Mouse (Mus musculus): ENCODE measurements around the gene Osbpl8. TPM values are rescaled to one million over a fixed set of nuclear protein-coding genes. Genes with fewer than 3 reads are reported as not detected.

Osbpl8 gene
- total and polyA plus RNA-seq, 3 experiments, result 10.9 to 73.7 (median 70.0) TPM

- no peak overlapping the region for H3K9ac ChIP-seq (ENCODE audit: low read depth, low read length)
- TF ChIP-seq POLR2A (IDR thresholded peaks at IDR 0.05; ENCODE audit: insufficient read depth, low read depth, low read length) (no peak), EP300 (IDR thresholded peaks at IDR 0.05; ENCODE audit: insufficient read depth, low read depth, low read length) (no peak)
- 51% methylated on average over 7 of the region's 7 CpGs for WGBS
- H3K4me1 ChIP-seq (ENCODE audit: control insufficient read depth, insufficient read depth, low read length), result peaks cover 16% of the 10 kb centered on the region
- intact Hi-C loops (cut with DNase I), result no loop called here
- H3K27me3 ChIP-seq (ENCODE audit: control insufficient read depth, insufficient read depth, low read length), result no peaks in the 10 kb centered on the region
- H3K27ac ChIP-seq, result peak overlapping the region; percentile 61
- no peak overlapping the region for H3K4me3 ChIP-seq
- DNase-seq, result peak in 1 of 2 experiments; percentile 40
- peaks cover 12% of the 10 kb centered on the region for H3K36me3 ChIP-seq (ENCODE audit: control insufficient read depth, insufficient read depth, low read length)
- H3K79me2 ChIP-seq (replicated peaks; ENCODE audit: control insufficient read depth, insufficient read depth, low read length), result peaks cover 3% of the 10 kb centered on the region; the same call in 1 of the 2 replicates
These were observed 19.2 kb downstream of the Osbpl8 start for GRCm38 (mm10) chr10:111183634-111184270.

- Histone ChIP-seq H3K79me2 (replicated peaks; ENCODE audit: control insufficient read depth, insufficient read depth, low read length) (peaks cover 6% of the 10 kb centered on the region), H3K36me3 (ENCODE audit: control insufficient read depth, insufficient read depth, low read length) (peaks cover 16% of the 10 kb centered on the region), H3K4me3 (no peak overlapping the region), H3K27ac (no peak overlapping the region), H3K27me3 (ENCODE audit: control insufficient read depth, insufficient read depth, low read length) (no peaks in the 10 kb centered on the region), H3K4me1 (ENCODE audit: control insufficient read depth, insufficient read depth, low read length) (peaks cover 13% of the 10 kb centered on the region), H3K9ac (ENCODE audit: low read depth, low read length) (no peak overlapping the region)
- intact Hi-C loops (cut with DNase I), result no loop called here
- DNase-seq, result no peak
- WGBS, result 78% methylated on average over 1 of the region's 1 CpGs
- TF ChIP-seq POLR2A (IDR thresholded peaks at IDR 0.05; ENCODE audit: insufficient read depth, low read depth, low read length), result no peak
- peak; percentile 55 for TF ChIP-seq CTCF (IDR thresholded peaks at IDR 0.05)
These were observed 21.2 kb downstream of the Osbpl8 start for GRCm38 (mm10) chr10:111185574-111186269.

- H3K4me1 ChIP-seq (ENCODE audit: control insufficient read depth, insufficient read depth, low read length), result peaks cover 12% of the 10 kb centered on the region
- no peak overlapping the region for H3K4me3 ChIP-seq
- intact Hi-C loops (cut with DNase I), result no loop called here
- peaks cover 6% of the 10 kb centered on the region for H3K79me2 ChIP-seq (replicated peaks; ENCODE audit: control insufficient read depth, insufficient read depth, low read length)
- H3K27me3 ChIP-seq (ENCODE audit: control insufficient read depth, insufficient read depth, low read length), result no peaks in the 10 kb centered on the region
- peaks cover 17% of the 10 kb centered on the region for H3K36me3 ChIP-seq (ENCODE audit: control insufficient read depth, insufficient read depth, low read length)
- no peak for DNase-seq
- WGBS, result 53% methylated on average over 4 of the region's 4 CpGs
- H3K27ac ChIP-seq, result no peak overlapping the region; the same call in 1 of the 2 replicates
- TF ChIP-seq CTCF (IDR thresholded peaks at IDR 0.05) (no peak), EP300 (IDR thresholded peaks at IDR 0.05; ENCODE audit: insufficient read depth, low read depth, low read length) (no peak), POLR2A (IDR thresholded peaks at IDR 0.05; ENCODE audit: insufficient read depth, low read depth, low read length) (no peak)
- no peak overlapping the region for H3K9ac ChIP-seq (ENCODE audit: low read depth, low read length)
These were observed 24.5 kb downstream of the Osbpl8 start for GRCm38 (mm10) chr10:111189022-111189555.

- H3K9ac ChIP-seq (ENCODE audit: low read depth, low read length), result no peak overlapping the region
- WGBS, result 85% methylated on average over 6 of the region's 6 CpGs
- H3K79me2 ChIP-seq (replicated peaks; ENCODE audit: control insufficient read depth, insufficient read depth, low read length), result peaks cover 6% of the 10 kb centered on the region
- no peaks in the 10 kb centered on the region for H3K27me3 ChIP-seq (ENCODE audit: control insufficient read depth, insufficient read depth, low read length)
- peaks cover 9% of the 10 kb centered on the region for H3K4me1 ChIP-seq (ENCODE audit: control insufficient read depth, insufficient read depth, low read length)
- peaks cover 12% of the 10 kb centered on the region for H3K36me3 ChIP-seq (ENCODE audit: control insufficient read depth, insufficient read depth, low read length)
- peak overlapping the region; percentile 6; the same call in 1 of the 2 replicates for H3K27ac ChIP-seq
- intact Hi-C loops (cut with DNase I), result no loop called here
- no peak for DNase-seq
- H3K4me3 ChIP-seq, result no peak overlapping the region
- no peak for TF ChIP-seq EP300 (IDR thresholded peaks at IDR 0.05; ENCODE audit: insufficient read depth, low read depth, low read length)
- TF ChIP-seq CTCF (IDR thresholded peaks at IDR 0.05), result no peak
- no peak for TF ChIP-seq POLR2A (IDR thresholded peaks at IDR 0.05; ENCODE audit: insufficient read depth, low read depth, low read length)
These were observed 25.7 kb downstream of the Osbpl8 start for GRCm38 (mm10) chr10:111190110-111190795.

- H3K27me3 ChIP-seq (ENCODE audit: control insufficient read depth, insufficient read depth, low read length), result no peaks in the 10 kb centered on the region
- H3K36me3 ChIP-seq (ENCODE audit: control insufficient read depth, insufficient read depth, low read length), result peaks cover 6% of the 10 kb centered on the region
- H3K4me3 ChIP-seq, result no peak overlapping the region
- H3K27ac ChIP-seq, result no peak overlapping the region
- peaks cover 7% of the 10 kb centered on the region for H3K4me1 ChIP-seq (ENCODE audit: control insufficient read depth, insufficient read depth, low read length)
- peaks cover 9% of the 10 kb centered on the region for H3K79me2 ChIP-seq (replicated peaks; ENCODE audit: control insufficient read depth, insufficient read depth, low read length)
- intact Hi-C loops (cut with DNase I), result no loop called here
- TF ChIP-seq CTCF (IDR thresholded peaks at IDR 0.05) (no peak), EP300 (IDR thresholded peaks at IDR 0.05; ENCODE audit: insufficient read depth, low read depth, low read length) (no peak), POLR2A (IDR thresholded peaks at IDR 0.05; ENCODE audit: insufficient read depth, low read depth, low read length) (no peak)
- no peak for DNase-seq
- H3K9ac ChIP-seq (ENCODE audit: low read depth, low read length), result no peak overlapping the region
- WGBS, result 63% methylated on average over 4 of the region's 4 CpGs
These were observed 29.0 kb downstream of the Osbpl8 start for GRCm38 (mm10) chr10:111193536-111193935.

All from heart, adult 2 months (tissue).